Mouse (Mus musculus) cerebellum, postnatal 10 days (tissue): ENCODE data around the gene Slc35f5.

Source experiments
- DNase-seq, 2 experiments: peaks; one replicate each; pipeline ENCODE4 v3.0.0; 2021; ENCODE audit warnings: mixed read lengths in 2 of 2

Gene Slc35f5

GRCm38 (mm10) chr1:125575458-125576114 is 15.2 kb downstream of the Slc35f5 start:
- no peak for DNase-seq

- no peak for DNase-seq
These were observed 16.6 kb downstream of the Slc35f5 start for GRCm38 (mm10) chr1:125576965-125577364.

GRCm38 (mm10) chr1:125578091-125578490 is 17.7 kb downstream of the Slc35f5 start:
- no peak for DNase-seq

DNA sequence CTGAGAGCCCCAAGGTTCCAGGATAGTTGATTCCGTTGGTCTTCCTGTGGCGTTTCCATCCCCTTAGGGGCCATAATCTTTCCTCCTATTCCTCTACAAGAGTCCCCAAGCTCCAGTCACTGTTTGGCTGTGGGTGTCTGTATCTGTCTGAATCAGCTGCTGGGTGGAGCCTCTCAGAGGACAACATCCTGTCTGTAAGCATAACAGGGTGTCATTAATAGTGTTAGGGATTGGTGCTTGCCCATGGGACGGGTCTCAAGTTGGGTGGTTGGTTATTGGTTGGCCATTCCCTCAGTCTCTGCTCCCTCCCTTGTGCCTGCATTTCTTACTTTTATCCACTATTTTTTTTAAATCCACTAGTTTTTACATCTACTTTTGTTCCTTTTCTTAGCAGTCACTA is 20.7 kb downstream of the Slc35f5 start:
- no peak for DNase-seq

- DNase-seq, result no peak
These were observed 43.2 kb downstream of the Slc35f5 start for GRCm38 (mm10) chr1:125603620-125604019.

DNA sequence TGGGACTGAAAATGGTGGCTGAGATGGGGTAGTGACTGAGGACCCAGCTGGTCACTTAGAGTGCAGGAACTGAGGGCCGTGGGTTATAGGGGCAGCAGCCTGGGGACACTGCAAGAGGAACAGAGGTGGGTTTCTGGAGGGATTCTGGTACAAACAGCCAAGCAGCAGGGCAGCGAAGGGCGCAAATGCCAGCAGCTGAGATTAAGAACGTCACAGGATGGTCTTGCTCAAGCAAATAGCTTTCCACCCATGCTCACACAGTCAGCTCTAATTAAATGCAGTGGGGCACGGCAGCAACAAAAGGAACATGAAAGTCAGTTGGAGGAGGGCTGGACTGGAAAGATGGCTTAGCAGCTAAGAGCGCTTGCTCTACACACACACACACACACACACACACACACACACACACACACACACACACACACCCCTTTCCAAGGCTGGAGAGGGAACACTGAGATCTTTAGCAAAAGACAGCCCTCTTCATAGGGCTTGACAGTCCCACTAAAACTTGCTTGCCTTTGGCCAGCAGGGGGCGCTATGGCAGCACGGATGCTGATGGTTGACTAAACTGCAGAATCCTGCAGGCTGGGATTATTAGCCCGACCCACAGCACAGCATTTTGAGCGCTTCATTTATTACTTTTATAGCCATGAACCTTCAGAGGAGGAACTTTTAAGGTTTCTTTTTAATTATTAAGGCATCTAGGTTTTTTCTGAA is 46.9 kb downstream of the Slc35f5 start:
- peak; percentile 96 to 97 for DNase-seq

GRCm38 (mm10) chr1:125624376-125625076 is 64.1 kb downstream of the Slc35f5 start:
- DNase-seq, result no peak

GRCm38 (mm10) chr1:125639501-125640253 is 79.3 kb downstream of the Slc35f5 start:
- DNase-seq, result peak; percentile 77 to 90

DNA sequence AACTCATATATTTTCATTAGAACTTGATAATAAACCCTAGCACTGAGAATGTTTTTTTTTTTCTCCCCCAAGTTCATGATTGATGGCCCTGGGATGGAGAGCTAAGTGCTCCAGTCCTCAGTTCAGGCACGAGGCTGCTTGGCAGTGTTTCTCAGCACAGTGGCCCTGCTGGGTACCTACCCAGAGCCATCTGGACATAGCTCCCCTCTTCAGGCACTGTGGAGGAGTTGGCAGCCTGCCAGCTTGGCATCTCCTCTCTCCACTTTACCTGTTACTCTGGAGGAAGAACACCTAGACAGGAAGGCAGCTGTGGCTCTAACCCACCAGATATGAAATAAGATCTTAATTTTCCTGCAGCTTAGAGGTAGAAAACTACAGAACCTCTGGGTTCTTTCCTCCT is 83.2 kb downstream of the Slc35f5 start:
- peak; percentile 91 to 95 for DNase-seq
